Mouse (Mus musculus): ENCODE measurements around the gene Olfr1392. TPM values are rescaled to one million over a fixed set of nuclear protein-coding genes. Genes with fewer than 3 reads are reported as not detected.

The Olfr1392 gene
- total and polyA plus RNA-seq, 2 experiments = 0.09 TPM; not detected in 1

- no peak for TF ChIP-seq POLR2A (IDR thresholded peaks at IDR 0.05; ENCODE audit: extremely low read depth, insufficient read depth, low read length)
- no peak for TF ChIP-seq CTCF (IDR thresholded peaks at IDR 0.05; ENCODE audit: low read depth, low read length)
- peaks cover 39% of the 10 kb centered on the region for H3K4me1 ChIP-seq (ENCODE audit: control insufficient read depth, insufficient read depth, low read length)
- peaks cover 12% of the 10 kb centered on the region for H3K36me3 ChIP-seq (ENCODE audit: control insufficient read depth, insufficient read depth, low read length)
- WGBS = 28% methylated on average over 2 of the region's 2 CpGs
- H3K79me2 ChIP-seq (ENCODE audit: control insufficient read depth, insufficient read depth, low read length) = peaks cover 33% of the 10 kb centered on the region
- H3K27ac ChIP-seq (replicated peaks; ENCODE audit: insufficient read depth, low read depth, low read length) = peak overlapping the region; percentile 77
- no peak overlapping the region for H3K4me3 ChIP-seq (ENCODE audit: insufficient read depth, low read depth, low read length)
- H3K27me3 ChIP-seq (ENCODE audit: control insufficient read depth, insufficient read depth, low read length) = no peaks in the 10 kb centered on the region
- H3K9ac ChIP-seq (ENCODE audit: low read depth, low read length) = no peak overlapping the region
- DNase-seq (ENCODE audit: extremely low read depth, low read depth, low spot score) = peak; percentile 85
Measured at GRCm38 (mm10) chr11:49259296-49259695, 25.8 kb upstream of the Olfr1392 start.

DNA sequence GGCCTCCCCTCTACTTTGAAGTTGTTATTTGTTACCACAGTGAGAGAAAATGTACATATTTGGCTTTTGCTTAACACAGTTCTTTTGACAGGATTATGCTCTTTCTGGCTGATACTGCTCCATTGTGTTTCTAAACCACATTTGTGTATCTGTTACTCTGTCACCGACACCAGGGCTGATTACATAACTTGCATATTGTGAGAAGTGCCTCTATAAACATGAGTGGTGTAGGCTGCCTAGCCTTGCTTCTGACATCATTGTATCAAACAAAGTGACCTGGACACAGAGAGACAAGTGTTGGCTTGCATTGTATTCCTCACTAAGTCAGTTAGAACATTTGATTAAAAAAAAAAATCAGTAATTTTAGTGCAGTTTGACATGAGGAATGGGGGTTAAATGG lies 25.3 kb upstream of the Olfr1392 start:
- Histone ChIP-seq H3K9ac (ENCODE audit: low read depth, low read length) (0 out of 2 replicates have a peak overlapping the region, but pooled peaks have one; percentile 27), H3K27me3 (ENCODE audit: control insufficient read depth, insufficient read depth, low read length) (no peaks in the 10 kb centered on the region), H3K4me3 (ENCODE audit: insufficient read depth, low read depth, low read length) (no peak overlapping the region), H3K36me3 (ENCODE audit: control insufficient read depth, insufficient read depth, low read length) (peaks cover 9% of the 10 kb centered on the region), H3K4me1 (ENCODE audit: control insufficient read depth, insufficient read depth, low read length) (peaks cover 39% of the 10 kb centered on the region), H3K27ac (replicated peaks; ENCODE audit: insufficient read depth, low read depth, low read length) (peak overlapping the region; percentile 77), H3K79me2 (ENCODE audit: control insufficient read depth, insufficient read depth, low read length) (peaks cover 29% of the 10 kb centered on the region)
- 10% methylated on average over 1 of the region's 1 CpGs for WGBS
- peak; percentile 63 for DNase-seq (ENCODE audit: extremely low read depth, low read depth, low spot score)
- no peak for TF ChIP-seq CTCF (IDR thresholded peaks at IDR 0.05; ENCODE audit: low read depth, low read length)
- no peak for TF ChIP-seq POLR2A (IDR thresholded peaks at IDR 0.05; ENCODE audit: extremely low read depth, insufficient read depth, low read length)

DNA sequence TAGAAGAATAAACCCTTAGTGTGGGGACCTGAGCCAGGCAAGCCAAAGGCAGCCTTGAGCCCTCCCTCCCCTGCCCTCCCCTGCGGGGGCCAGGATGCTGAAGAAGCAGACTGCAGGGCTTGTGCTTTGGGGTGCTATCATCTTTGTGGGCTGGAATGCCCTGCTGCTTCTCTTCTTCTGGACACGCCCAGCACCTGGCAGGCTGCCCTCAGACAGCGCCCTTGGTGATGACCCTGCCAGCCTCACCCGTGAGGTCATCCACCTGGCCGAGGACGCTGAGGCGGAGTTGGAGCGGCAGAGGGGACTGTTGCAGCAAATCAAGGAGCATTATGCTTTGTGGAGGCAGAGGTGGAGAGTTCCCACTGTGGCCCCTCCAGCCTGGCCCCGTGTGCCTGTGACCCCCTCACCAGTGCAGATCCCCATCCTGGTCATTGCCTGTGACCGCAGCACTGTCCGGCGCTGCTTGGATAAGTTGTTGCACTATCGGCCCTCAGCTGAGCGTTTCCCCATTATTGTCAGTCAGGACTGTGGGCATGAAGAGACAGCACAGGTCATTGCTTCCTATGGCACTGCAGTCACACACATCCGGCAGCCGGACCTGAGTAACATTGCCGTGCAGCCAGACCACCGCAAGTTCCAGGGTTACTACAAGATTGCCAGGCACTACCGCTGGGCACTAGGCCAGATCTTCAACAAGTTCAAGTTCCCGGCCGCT lies 24.3 kb upstream of the Olfr1392 start:
- TF ChIP-seq POLR2A (IDR thresholded peaks at IDR 0.05; ENCODE audit: extremely low read depth, insufficient read depth, low read length) (0 out of 2 replicates have a peak, but pooled peaks have one; percentile 6), CTCF (IDR thresholded peaks at IDR 0.05; ENCODE audit: low read depth, low read length) (no peak)
- Histone ChIP-seq H3K4me1 (ENCODE audit: control insufficient read depth, insufficient read depth, low read length) (peaks cover 37% of the 10 kb centered on the region), H3K36me3 (ENCODE audit: control insufficient read depth, insufficient read depth, low read length) (peaks cover 4% of the 10 kb centered on the region), H3K27ac (replicated peaks; ENCODE audit: insufficient read depth, low read depth, low read length) (peak overlapping the region; percentile 52), H3K9ac (ENCODE audit: low read depth, low read length) (peak overlapping the region; percentile 17), H3K4me3 (ENCODE audit: insufficient read depth, low read depth, low read length) (peak overlapping the region; percentile 22; the same call in 1 of the 2 replicates), H3K27me3 (ENCODE audit: control insufficient read depth, insufficient read depth, low read length) (no peaks in the 10 kb centered on the region), H3K79me2 (ENCODE audit: control insufficient read depth, insufficient read depth, low read length) (peaks cover 19% of the 10 kb centered on the region)
- 13% methylated on average over 21 of the region's 21 CpGs for WGBS
- DNase-seq (ENCODE audit: extremely low read depth, low read depth, low spot score) = peak; percentile 87

DNA sequence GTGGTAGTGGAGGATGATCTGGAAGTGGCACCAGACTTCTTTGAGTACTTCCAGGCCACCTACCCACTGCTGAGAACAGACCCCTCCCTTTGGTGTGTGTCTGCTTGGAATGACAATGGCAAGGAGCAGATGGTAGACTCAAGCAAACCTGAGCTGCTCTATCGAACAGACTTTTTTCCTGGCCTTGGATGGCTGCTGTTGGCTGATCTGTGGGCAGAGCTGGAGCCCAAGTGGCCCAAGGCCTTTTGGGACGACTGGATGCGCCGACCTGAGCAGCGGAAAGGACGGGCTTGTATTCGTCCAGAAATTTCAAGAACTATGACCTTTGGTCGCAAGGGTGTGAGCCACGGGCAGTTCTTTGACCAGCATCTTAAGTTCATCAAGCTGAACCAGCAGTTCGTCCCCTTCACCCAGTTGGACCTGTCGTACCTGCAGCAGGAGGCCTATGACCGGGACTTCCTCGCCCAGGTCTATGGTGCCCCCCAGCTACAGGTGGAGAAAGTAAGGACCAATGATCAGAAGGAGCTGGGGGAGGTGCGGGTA lies 23.7 kb upstream of the Olfr1392 start:
- H3K9ac ChIP-seq (ENCODE audit: low read depth, low read length) = peak overlapping the region; percentile 6
- peak; percentile 91 for DNase-seq (ENCODE audit: extremely low read depth, low read depth, low spot score)
- H3K36me3 ChIP-seq (ENCODE audit: control insufficient read depth, insufficient read depth, low read length) = peaks cover 4% of the 10 kb centered on the region
- no peaks in the 10 kb centered on the region for H3K27me3 ChIP-seq (ENCODE audit: control insufficient read depth, insufficient read depth, low read length)
- no peak overlapping the region for H3K4me3 ChIP-seq (ENCODE audit: insufficient read depth, low read depth, low read length)
- TF ChIP-seq POLR2A (IDR thresholded peaks at IDR 0.05; ENCODE audit: extremely low read depth, insufficient read depth, low read length) (no peak), CTCF (IDR thresholded peaks at IDR 0.05; ENCODE audit: low read depth, low read length) (no peak)
- WGBS = 34% methylated on average over 14 of the region's 14 CpGs
- H3K79me2 ChIP-seq (ENCODE audit: control insufficient read depth, insufficient read depth, low read length) = peaks cover 19% of the 10 kb centered on the region
- peaks cover 42% of the 10 kb centered on the region for H3K4me1 ChIP-seq (ENCODE audit: control insufficient read depth, insufficient read depth, low read length)
- peak overlapping the region; percentile 63 for H3K27ac ChIP-seq (replicated peaks; ENCODE audit: insufficient read depth, low read depth, low read length)

DNA sequence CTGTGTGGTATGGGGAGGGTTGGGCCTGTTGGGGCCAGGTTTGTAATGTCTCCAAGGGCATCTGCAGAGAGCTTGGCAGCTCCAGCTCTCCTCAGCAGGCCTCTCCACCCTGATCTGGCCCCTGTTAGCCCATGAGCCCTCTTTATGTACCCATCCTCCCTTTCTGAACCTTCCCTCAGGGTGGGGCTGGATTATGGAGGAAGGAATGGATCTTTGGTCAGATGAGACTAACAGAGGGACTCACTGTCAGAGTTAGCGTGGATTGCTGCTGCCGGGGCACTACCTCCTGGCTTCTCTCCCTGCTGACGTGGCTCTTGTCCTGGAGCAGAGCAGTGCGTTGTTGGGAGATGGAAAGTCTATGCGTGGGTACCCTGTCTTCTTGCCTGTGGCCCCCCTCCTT lies 22.8 kb upstream of the Olfr1392 start:
- Histone ChIP-seq H3K27ac (replicated peaks; ENCODE audit: insufficient read depth, low read depth, low read length) (peak overlapping the region; percentile 63), H3K4me3 (ENCODE audit: insufficient read depth, low read depth, low read length) (no peak overlapping the region), H3K4me1 (ENCODE audit: control insufficient read depth, insufficient read depth, low read length) (peaks cover 48% of the 10 kb centered on the region), H3K79me2 (ENCODE audit: control insufficient read depth, insufficient read depth, low read length) (peaks cover 16% of the 10 kb centered on the region), H3K27me3 (ENCODE audit: control insufficient read depth, insufficient read depth, low read length) (no peaks in the 10 kb centered on the region), H3K36me3 (ENCODE audit: control insufficient read depth, insufficient read depth, low read length) (peaks cover 2% of the 10 kb centered on the region), H3K9ac (ENCODE audit: low read depth, low read length) (peak overlapping the region; percentile 6)
- WGBS = 16% methylated on average over 5 of the region's 5 CpGs
- TF ChIP-seq POLR2A (IDR thresholded peaks at IDR 0.05; ENCODE audit: extremely low read depth, insufficient read depth, low read length) (no peak), CTCF (IDR thresholded peaks at IDR 0.05; ENCODE audit: low read depth, low read length) (no peak)
- peak; percentile 50 for DNase-seq (ENCODE audit: extremely low read depth, low read depth, low spot score)
